Mouse (Mus musculus) large intestine, adult 2 months (tissue): ENCODE measurements at regions not wholly inside any gene's neighbourhood (a gene's known extent, or its start where the extent isn't known, plus 50 kb on each side); places are given as distances from the start of the nearest gene placed in this dataset.
A peak's percentile ranks its signal among the peaks of the same experiment; 100 is the strongest.

Experiments used
- DNase-seq: peaks from one replicate; pipeline ENCODE4 v3.0.0-alpha.2; 2012; ENCODE audit warnings: low read depth, low spot score
- WGBS: fragments of 180-500 bp; shearing (Covaris S2); methylation state at CpG from one replicate; pipeline ENCODE4 v1.1.7; 2018; 5-methylcytosine and 5-hydroxymethylcytosine counted together

DNA sequence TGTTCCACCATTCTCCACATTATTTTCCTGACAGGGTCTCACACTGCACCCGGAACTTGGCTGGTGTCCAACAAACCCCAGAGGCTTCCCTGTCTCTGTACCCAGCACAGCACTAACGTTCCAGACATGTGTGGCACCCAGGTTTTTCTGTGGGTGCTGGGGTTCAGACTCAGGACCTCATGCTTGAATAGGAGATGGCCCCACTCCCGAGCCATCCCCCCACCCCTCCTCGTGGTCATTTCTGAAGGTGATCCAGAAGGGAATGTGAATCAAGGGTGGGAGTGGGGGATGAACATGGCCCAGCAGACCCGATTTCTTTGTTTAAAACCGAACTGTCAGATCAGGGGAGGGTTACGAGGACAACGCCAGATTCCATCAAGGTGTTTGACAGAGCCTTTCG lies 245.6 kb downstream of the Tbc1d1 start:
- 68% methylated on average over 9 of the region's 9 CpGs for WGBS
- no peak for DNase-seq

DNA sequence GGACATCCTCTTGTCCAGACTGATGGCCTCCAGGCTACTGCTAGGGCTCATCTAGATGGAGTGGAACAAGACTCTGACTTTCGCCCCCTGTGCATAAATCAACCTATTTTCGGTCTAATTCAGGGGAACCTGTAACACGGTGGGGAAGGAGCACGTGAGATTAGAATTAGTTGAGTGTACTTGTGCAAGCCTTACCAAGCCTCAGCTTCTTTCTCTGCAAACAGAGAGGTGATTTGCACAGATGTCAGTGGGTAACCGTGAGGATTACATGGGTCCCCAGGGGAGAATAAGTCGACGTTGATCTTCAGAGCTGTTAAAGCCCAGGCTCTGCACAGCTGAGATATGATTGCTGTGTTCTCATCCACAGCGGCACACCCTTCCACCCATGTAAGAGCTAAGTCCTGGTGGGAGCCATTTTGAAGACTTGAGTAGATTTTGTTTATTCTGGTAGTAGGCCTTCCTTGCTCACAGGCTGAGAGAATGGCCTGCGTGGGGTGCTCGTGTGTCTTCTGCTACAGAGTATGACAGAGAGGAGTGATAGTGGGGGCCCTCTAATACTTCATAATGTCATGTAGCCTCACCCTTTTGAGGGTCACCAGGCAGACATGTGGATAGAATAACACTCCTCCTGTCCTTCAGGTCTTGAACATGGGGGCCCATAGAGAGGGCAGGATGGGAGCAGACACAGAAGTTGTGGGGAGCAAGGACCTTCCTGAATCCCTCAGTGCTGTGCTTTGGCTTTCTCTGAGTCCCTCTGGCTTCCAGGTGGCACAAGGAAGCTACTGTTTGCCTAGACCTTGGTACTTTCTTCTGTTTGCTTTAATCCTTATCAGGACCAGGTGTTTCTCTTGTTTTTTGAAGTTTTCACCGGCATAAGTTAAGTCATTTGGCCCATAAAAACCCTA lies 247.2 kb downstream of the Tbc1d1 start:
- 38% methylated on average over 11 of the region's 11 CpGs for WGBS
- DNase-seq: no peak

DNA sequence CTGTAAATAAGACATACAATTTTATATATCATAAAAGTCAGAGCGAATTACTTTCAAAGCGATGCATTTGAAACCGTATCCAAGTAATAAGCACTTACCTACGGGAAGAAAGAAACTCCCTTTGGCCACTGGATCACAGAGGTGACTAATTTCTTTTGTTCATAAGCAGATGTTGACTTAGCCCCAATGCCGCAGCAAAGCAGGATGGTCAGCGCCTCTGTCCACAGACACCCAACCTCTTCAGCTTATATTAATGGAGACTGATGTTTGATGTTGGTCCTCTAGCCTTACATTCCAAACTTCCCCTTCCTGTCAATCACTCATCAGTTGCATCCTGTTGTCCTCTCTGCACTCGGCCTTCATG lies 247.9 kb downstream of the Tbc1d1 start:
- DNase-seq: no peak
- 32% methylated on average over 7 of the region's 7 CpGs for WGBS

DNA sequence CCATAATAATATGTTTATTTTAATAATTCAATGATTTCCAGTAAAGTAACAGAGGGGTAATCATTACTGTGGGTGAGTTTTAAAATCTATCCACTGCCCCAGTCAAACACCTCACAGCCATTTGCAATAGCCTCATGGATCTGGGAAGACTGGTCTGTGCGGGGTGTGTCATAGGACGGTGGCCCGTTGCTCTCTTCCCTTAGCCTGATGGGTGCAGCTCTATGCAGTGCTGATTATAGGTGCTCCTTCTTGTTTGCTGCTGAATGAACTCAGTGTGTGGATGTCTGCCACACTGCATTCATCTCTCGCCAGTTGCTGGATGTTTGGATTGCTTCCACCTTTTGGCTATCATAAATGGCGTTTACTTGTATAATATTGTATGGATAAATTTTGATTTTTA lies 248.4 kb downstream of the Tbc1d1 start:
- 28% methylated on average over 5 of the region's 5 CpGs for WGBS
- no peak for DNase-seq

DNA sequence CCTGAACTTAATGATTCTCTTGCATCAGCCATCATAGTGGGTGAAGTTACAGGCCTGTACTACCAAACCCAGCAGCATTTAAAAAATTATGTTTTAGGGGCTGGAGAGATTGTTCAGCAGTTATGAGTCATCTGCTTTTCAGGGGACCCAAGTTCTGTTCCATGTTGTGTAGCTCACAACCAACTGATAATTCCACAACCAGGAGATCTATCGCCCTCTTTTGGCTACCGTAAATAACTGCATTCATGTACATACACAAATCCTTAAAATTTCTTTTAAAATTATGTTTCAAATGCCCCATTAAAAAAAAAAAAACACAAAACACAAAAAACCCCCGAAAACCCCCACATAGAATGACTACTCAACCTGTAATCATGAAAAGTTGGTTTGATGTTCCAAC lies 252.8 kb downstream of the Tbc1d1 start:
- DNase-seq: no peak
- 90% methylated on average over 3 of the region's 3 CpGs for WGBS

DNA sequence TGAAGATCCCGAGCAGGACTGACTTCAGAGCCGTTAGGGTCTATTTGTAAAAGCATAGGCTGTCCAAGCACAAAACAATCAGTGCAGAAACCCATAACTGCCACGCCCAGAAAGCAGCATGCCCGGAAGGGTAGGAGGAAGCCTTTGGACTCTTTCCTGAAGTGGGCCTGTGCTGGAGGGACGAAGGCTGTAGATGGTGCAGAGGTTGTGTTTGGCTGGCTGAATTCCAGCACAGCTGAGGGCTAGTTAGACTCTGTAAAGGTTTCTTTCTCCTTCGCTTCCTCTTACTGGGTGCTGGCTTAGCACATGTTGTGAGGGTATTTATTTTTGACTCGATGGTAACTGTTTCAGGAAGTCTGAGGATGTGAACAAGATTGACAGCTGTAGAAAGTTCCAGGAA lies 254.5 kb downstream of the Tbc1d1 start:
- no peak for DNase-seq

DNA sequence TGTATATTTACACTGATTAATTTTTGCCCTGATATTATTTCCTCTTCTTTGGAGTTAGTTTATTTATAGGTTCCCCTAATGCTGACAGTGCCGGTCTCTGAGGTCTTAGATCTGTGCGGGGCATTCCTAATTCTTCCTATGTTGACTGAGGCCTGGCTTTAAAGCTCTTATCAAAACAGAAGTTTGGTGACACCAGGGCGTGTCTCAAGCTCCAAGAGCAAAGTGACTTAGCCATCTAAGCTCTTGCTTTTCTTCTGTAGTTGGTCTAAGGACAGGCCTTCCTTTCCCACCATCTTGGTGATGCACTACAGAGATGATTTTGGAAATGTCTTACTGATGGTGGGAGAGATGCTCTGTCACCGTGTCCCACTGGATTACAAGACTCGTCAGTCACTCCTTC lies 258.4 kb downstream of the Tbc1d1 start:
- WGBS: 58% methylated on average over 5 of the region's 5 CpGs
- no peak for DNase-seq

More for the DNA sequence above, 254.5 kb downstream of the Tbc1d1 start:
- 13% methylated on average over 7 of the region's 7 CpGs for WGBS

DNA sequence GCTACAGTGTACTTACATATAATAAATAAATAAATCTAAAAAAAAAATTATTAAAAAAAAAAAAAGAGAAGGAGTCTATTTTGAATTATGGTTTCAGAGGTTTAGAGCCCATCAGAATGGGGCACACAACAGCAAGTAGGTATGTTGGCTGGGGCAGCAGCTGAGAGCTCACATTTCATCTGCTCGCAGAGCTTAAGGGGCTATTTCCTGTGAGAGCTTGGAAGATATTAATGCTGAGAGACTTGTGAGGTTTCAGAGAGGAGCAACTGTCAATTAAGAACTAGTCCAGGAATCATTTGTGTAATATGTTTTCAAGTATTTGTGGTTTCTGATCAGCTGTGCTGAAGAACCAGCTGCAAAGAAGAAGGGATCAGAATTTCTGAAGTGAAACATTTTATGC lies 263.3 kb downstream of the Tbc1d1 start:
- DNase-seq: no peak

DNA sequence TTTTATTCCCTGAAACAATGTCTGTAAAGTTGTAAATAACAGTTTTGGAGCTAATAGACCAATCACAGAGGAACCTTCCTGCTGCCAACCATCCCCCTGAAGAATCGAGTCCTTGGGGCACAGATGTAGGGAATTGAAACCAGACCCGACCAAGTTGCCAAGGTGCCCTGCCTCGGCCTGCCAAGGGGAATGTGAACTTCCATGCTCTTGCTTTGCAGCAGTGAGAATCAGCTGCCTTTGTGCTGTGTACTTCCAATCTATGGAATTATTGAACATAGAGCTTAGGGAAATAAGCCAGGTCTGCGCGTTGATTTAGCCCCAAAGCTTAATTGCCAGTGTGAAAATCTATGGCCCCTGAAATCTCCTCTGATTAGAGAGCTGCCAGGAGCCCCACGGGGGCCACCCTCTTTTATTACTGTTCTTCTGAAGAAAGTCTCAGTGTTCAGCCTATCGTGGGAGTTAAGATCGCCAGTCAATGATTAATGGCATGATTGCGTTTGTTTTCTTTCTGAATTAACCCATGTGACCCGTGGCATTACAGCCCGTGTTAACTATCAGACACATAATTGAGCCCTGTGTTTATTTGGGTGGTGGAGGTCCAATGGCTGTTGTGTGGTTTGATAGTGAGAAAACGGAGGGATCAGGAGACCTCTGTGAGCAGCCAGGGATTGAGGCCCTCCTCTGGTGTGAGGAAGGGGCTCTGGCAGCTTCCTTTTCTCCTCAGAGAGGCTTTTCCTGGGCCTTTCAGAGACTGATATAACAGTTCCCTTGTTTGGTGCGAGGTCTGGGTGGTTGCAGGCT lies 266.9 kb downstream of the Tbc1d1 start:
- no peak for DNase-seq

More for the DNA sequence above, 263.3 kb downstream of the Tbc1d1 start:
- WGBS: 98% methylated on average over 1 of the region's 1 CpGs

DNA sequence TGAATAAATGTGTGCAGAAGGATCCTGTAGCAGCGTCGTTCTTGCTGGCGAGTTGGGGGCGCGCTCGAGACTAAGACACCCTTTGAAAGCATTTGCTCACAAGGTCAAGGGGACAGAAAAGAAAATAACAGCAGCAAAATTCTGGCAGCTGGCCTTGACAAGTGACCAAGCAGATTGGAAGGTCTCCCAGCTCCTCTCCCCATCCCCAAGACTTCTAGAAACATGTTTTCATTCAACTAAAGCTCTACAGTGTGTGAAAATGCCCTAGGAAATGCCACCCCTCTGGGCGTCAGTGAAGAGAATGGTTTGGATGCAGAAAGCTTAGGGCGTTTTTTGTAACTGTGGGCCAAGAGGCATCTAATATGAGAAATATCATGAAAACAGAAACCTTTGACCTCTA lies 272.7 kb downstream of the Tbc1d1 start:
- WGBS: 73% methylated on average over 8 of the region's 8 CpGs
- no peak for DNase-seq

More for the DNA sequence above, 266.9 kb downstream of the Tbc1d1 start:
- 23% methylated on average over 13 of the region's 13 CpGs for WGBS

DNA sequence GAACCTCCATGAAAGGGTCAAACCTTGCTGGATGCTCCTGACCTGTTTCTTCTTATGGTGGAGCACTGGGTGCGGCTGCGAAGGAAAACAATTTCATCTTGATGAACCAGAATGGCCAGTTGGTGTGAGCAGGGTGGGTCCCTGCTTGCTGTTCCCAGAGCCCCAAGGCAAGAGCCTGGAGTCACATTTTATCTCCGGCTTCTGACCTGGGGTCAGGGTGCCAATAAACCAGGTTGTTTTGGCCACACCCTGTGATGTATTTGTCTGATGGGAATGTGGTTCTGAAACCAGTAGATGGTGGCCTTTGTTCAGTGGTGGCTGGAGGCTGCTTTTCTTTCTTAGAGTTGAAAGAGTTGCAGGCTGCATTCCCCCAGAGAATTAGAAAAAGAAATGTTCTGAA lies 274.4 kb downstream of the Tbc1d1 start:
- peak; percentile 95 for DNase-seq
- 38% methylated on average over 3 of the region's 3 CpGs for WGBS

DNA sequence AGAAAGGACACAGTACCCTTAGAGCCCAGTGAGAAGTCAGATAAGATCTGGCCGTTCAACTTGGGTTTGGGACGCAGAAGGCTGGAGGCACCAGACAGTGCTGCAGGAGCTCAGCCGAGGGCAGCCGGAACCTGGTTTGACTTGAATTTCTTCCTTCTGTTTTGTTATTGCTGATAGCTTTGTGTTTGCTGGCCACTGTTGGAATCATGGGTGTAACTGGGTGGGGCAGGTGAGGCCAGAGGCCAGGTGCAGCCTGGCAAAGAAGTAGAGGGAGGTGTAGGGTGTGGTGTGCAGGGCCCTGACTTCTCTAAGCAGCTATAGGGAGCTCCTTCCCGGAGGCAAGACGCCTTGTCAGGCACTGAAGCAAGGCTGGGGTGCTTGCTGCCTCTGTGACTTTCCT lies 275.5 kb downstream of the Tbc1d1 start:
- 33% methylated on average over 6 of the region's 6 CpGs for WGBS
- DNase-seq: peak; percentile 85

DNA sequence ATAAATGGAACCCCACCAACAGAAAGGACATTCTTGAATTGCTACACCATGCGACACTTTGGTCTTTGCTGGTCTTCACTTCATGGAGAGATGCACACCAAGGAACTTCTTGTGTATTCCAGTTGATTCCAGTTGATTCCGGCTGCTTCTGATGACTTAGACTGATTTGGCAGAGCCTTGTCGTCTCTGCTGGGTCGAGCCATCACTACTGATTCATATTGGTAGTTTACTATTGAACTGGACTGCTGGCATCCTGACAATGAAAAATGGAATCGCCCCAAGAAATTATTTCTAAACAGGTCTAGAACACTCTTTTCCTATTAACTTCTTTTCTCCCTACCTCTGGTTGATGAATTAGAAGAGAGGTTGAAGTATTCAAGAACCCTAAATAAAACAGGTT lies 277.7 kb downstream of the Tbc1d1 start:
- no peak for DNase-seq
- 87% methylated on average over 5 of the region's 5 CpGs for WGBS

DNA sequence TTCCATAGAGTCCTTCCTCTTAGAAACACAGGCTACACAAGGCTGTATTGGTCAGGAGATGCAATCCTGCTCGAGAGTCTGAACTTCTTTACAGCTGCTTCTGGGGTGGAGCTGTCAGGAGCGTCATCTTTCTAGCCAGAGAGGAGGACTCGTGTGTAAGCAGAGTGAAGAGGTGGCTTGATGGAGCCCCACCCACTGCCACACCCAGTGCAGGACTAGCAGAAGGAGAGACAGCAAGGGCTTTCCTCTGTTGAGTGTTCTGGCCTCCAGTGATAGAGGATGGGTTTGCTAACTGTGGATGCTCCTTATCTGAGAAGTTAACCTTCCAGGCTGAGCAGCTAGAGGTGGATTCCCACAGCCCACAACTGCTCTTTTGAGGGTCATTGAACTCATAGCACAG lies 279.4 kb downstream of the Tbc1d1 start:
- WGBS: 31% methylated on average over 3 of the region's 3 CpGs
- peak; percentile 84 for DNase-seq

DNA sequence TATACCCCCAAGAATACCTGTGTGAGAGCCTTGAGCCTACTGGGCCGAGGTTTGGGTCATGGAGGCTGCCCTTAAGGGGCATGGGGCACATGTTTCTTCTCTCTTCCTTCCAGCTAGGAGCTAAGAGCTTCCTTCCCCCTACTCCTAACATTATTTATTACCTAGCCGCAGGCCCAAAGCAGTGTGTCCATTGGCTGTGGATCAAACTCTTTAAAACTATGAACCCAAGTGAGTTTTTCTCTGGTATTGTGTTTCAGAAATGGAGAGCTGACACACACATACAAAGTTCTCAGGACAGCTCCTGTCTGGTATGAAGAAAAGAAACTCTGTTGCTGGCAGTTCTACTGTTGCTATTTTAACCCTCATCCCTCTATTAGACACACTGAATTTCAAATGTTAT lies 279.9 kb downstream of the Tbc1d1 start:
- WGBS: 57% methylated on average over 2 of the region's 2 CpGs
- DNase-seq: no peak

DNA sequence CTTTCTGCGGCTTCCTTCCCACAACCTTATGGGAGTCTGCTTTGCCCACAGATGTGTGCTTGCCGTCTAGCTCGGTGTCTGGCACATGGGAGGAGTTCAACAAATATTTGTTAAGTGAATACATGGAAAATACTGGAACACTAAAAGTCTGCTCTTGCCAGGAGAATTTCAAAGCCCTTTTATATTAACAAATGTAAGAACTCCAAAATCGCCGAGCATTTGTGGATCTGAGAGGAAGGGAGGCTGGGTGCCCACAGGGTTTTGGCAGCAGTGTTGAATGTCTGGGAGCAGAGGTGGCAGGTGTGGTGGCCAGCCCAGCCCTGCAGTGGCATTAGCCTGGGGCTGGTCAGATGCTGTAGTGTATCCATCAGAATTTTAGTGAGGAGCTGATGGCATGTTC lies 281.6 kb downstream of the Tbc1d1 start:
- WGBS: 30% methylated on average over 5 of the region's 5 CpGs
- DNase-seq: no peak

DNA sequence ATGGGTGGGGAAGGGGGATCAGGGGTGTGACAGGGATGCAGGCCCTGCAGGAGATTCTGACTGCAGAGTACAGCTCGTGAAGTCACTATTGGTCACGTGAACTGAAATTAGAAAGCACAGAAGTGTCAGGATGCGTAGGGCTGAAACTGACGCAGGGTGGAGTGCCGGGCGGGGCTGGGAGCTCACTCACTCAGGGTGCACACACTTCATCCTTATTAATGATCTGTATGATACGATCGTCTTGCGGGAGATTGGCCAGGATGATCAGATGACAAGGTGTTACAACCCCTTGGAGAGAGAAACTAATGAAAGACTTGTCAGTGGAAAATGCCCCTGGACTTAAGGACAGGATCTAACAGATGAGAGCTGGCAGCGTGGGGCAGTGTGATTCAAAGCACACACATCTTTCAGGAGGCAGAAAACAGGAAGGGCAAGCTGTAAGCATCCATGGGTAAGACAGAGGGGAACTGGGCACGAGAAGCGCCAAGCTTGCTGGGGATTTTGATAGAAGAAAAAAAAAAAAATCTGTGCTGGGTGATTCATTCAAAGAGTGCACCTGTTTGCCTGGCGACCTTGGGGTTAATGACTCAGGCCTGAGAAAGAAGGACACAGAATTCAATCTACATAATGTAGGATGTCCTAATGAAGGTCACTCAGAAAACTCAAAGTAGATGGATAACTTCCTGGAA lies 282.5 kb downstream of the Tbc1d1 start:
- WGBS: 56% methylated on average over 13 of the region's 13 CpGs
- DNase-seq: no peak

DNA sequence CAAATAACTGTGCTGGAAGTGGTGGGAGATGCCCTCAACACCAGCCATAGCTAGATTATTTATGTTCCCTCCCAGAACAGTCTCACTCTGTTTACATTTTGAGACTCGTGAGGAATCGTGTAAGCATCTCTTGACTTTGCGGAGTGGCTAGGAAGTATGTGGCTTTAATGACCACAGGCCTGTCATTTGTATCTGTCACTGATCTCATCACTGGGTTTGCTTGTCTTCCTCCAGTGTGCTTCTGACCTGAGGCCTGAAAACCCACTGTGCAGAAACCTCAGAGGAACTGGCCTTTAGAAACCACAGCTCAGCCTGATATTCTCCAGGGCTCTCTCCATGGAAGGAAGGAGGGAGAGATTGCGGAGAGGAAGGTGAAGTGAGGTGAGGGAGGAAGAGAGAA lies 291.7 kb downstream of the Tbc1d1 start:
- WGBS: 68% methylated on average over 4 of the region's 4 CpGs
- DNase-seq: no peak

DNA sequence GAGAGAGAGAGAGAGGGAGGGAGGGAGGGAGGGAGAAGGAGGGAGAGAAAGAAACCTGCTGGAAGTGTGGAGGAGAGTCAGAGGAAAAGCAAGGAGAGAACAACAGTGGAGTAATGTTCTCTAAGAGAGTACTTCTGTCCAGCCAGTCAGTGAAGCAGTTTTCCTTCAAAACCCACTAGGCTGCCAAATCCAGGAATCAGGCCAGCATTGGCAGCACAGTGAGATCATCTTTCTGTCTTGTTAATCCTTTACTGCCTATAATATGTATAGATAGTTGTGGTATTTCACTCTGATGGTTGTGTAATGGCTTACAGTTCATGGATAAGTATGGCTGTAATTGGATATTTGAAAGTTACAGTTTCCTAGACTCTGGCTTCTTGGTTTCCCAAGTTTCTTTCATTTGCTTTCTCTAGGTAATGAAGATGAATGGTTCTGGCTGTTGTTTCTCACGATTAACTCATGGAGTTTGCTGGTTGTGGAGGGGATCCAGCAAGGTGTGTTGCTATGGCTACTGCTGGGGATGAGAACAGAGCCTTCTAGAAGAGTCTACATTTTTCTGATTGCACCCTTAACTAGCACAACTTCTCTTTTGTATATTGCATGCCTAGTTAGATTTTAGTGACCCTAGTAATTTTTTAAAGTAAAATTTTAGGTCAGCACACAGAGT lies 296.7 kb downstream of the Tbc1d1 start:
- 27% methylated on average over 1 of the region's 1 CpGs for WGBS
- no peak for DNase-seq

DNA sequence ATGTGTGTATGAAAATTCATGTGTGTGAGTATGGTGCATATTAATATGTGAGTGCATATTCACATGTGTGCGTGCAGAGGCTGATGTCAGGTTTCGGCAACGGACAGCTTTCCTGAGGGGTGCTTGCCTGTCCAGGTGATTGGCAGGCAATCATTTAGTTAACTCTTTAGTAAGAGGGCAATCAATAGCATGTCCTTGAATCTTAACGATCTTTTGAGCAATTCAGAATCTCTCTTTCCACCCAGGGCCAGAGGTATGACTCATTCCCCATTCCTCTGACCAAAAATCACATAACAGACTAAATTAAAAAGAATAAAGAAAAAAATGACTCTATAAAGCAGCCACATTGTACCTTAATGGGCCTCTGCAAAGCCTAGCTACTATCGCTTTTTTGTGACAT lies 303.7 kb downstream of the Tbc1d1 start:
- DNase-seq: no peak
- WGBS: 81% methylated on average over 5 of the region's 5 CpGs
